Mouse (Mus musculus): Measurements from ENCODE around the gene Zfp992. TPM values are rescaled to one million over a fixed set of nuclear protein-coding genes. Genes with fewer than 3 reads are reported as not detected.
"Not testable (repeated sequence)": the region's sequence is repeated elsewhere in the genome, so short reads cannot be mapped to it uniquely, and the experiment has no call there.

The Zfp992 gene
- polyA plus RNA-seq, 1 experiment from 2014 or later: 2.7 TPM

- no peak overlapping the region for H3K27ac ChIP-seq (ENCODE audit: low read depth, low read length)
- H3K9me3 ChIP-seq (ENCODE audit: control insufficient read depth, low read length): peaks cover 51% of the 10 kb centered on the region
- no peak overlapping the region for H3K4me3 ChIP-seq (ENCODE audit: low read length)
- no peak overlapping the region for H3K4me2 ChIP-seq (ENCODE audit: low read length)
- H3K4me1 ChIP-seq (ENCODE audit: control insufficient read depth, insufficient read depth, low read depth, low read length): no peaks in the 10 kb centered on the region
- no peak overlapping the region for H3K9ac ChIP-seq (ENCODE audit: low read depth, low read length)
- no peaks in the 10 kb centered on the region for H3K27me3 ChIP-seq (replicated peaks; ENCODE audit: control insufficient read depth, insufficient read depth, low read length)
- no peak; the same call in 1 of the 2 replicates for ATAC-seq
- no peaks in the 10 kb centered on the region for H3K36me3 ChIP-seq (ENCODE audit: control insufficient read depth, insufficient read depth, low read length)
- 73% methylated on average over 4 of the region's 4 CpGs for WGBS
These were observed 46.2 kb downstream of the Zfp992 start for GRCm38 (mm10) chr4:146494980-146495379.

GRCm38 (mm10) chr4:146497695-146498275 lies 49.0 kb downstream of the Zfp992 start:
- H3K9me3 ChIP-seq (ENCODE audit: control insufficient read depth, low read length): peaks cover 41% of the 10 kb centered on the region
- H3K4me1 ChIP-seq (ENCODE audit: control insufficient read depth, insufficient read depth, low read depth, low read length); H3K27ac ChIP-seq (ENCODE audit: low read depth, low read length); ATAC-seq; H3K27me3 ChIP-seq (replicated peaks; ENCODE audit: control insufficient read depth, insufficient read depth, low read length); H3K4me2 ChIP-seq (ENCODE audit: low read length); H3K9ac ChIP-seq (ENCODE audit: low read depth, low read length); H3K36me3 ChIP-seq (ENCODE audit: control insufficient read depth, insufficient read depth, low read length); H3K4me3 ChIP-seq (ENCODE audit: low read length): not testable (repeated sequence)
- WGBS: 85% methylated on average over 9 of the region's 9 CpGs

GRCm38 (mm10) chr4:146501727-146502126 lies 52.9 kb downstream of the Zfp992 start, which contains the start of gene Zfp981:
Gene Zfp981, plus strand, starts transcription at chr4:146502027.
- not testable (repeated sequence) for H3K27me3 ChIP-seq (replicated peaks; ENCODE audit: control insufficient read depth, insufficient read depth, low read length); H3K9ac ChIP-seq (ENCODE audit: low read depth, low read length); H3K4me3 ChIP-seq (ENCODE audit: low read length); ATAC-seq; H3K27ac ChIP-seq (ENCODE audit: low read depth, low read length); H3K36me3 ChIP-seq (ENCODE audit: control insufficient read depth, insufficient read depth, low read length); H3K4me2 ChIP-seq (ENCODE audit: low read length); H3K4me1 ChIP-seq (ENCODE audit: control insufficient read depth, insufficient read depth, low read depth, low read length)
- peaks cover 24% of the 10 kb centered on the region for H3K9me3 ChIP-seq (ENCODE audit: control insufficient read depth, low read length)
- WGBS: 83% methylated on average over 4 of the region's 4 CpGs

- H3K36me3 ChIP-seq (ENCODE audit: control insufficient read depth, insufficient read depth, low read length); H3K27me3 ChIP-seq (replicated peaks; ENCODE audit: control insufficient read depth, insufficient read depth, low read length); H3K4me3 ChIP-seq (ENCODE audit: low read length); H3K9ac ChIP-seq (ENCODE audit: low read depth, low read length); H3K4me2 ChIP-seq (ENCODE audit: low read length); H3K4me1 ChIP-seq (ENCODE audit: control insufficient read depth, insufficient read depth, low read depth, low read length); H3K27ac ChIP-seq (ENCODE audit: low read depth, low read length); ATAC-seq: not testable (repeated sequence)
- H3K9me3 ChIP-seq (ENCODE audit: control insufficient read depth, low read length): peaks cover 12% of the 10 kb centered on the region
- WGBS: 93% methylated on average over 14 of the region's 24 CpGs
These were observed 60.2 kb downstream of the Zfp992 start for GRCm38 (mm10) chr4:146509029-146509428.

GRCm38 (mm10) chr4:146511871-146512270 lies 63.0 kb downstream of the Zfp992 start:
- H3K4me2 ChIP-seq (ENCODE audit: low read length); H3K9ac ChIP-seq (ENCODE audit: low read depth, low read length); H3K27ac ChIP-seq (ENCODE audit: low read depth, low read length); ATAC-seq; H3K36me3 ChIP-seq (ENCODE audit: control insufficient read depth, insufficient read depth, low read length); H3K4me1 ChIP-seq (ENCODE audit: control insufficient read depth, insufficient read depth, low read depth, low read length); H3K4me3 ChIP-seq (ENCODE audit: low read length); H3K27me3 ChIP-seq (replicated peaks; ENCODE audit: control insufficient read depth, insufficient read depth, low read length): not testable (repeated sequence)
- peaks cover 27% of the 10 kb centered on the region for H3K9me3 ChIP-seq (ENCODE audit: control insufficient read depth, low read length)

GRCm38 (mm10) chr4:146516474-146516873 lies 67.7 kb downstream of the Zfp992 start:
- H3K27ac ChIP-seq (ENCODE audit: low read depth, low read length): no peak overlapping the region
- H3K27me3 ChIP-seq (replicated peaks; ENCODE audit: control insufficient read depth, insufficient read depth, low read length): no peaks in the 10 kb centered on the region
- 63% methylated on average over 1 of the region's 1 CpGs for WGBS
- ATAC-seq: no peak
- H3K4me1 ChIP-seq (ENCODE audit: control insufficient read depth, insufficient read depth, low read depth, low read length): no peaks in the 10 kb centered on the region
- no peak overlapping the region for H3K4me3 ChIP-seq (ENCODE audit: low read length)
- H3K36me3 ChIP-seq (ENCODE audit: control insufficient read depth, insufficient read depth, low read length): no peaks in the 10 kb centered on the region
- H3K4me2 ChIP-seq (ENCODE audit: low read length): no peak overlapping the region
- no peak overlapping the region for H3K9ac ChIP-seq (ENCODE audit: low read depth, low read length)
- peaks cover 51% of the 10 kb centered on the region for H3K9me3 ChIP-seq (ENCODE audit: control insufficient read depth, low read length)

- not testable (repeated sequence) for H3K4me2 ChIP-seq (ENCODE audit: low read length); H3K27ac ChIP-seq (ENCODE audit: low read depth, low read length); H3K4me1 ChIP-seq (ENCODE audit: control insufficient read depth, insufficient read depth, low read depth, low read length); H3K36me3 ChIP-seq (ENCODE audit: control insufficient read depth, insufficient read depth, low read length); H3K4me3 ChIP-seq (ENCODE audit: low read length); ATAC-seq; H3K27me3 ChIP-seq (replicated peaks; ENCODE audit: control insufficient read depth, insufficient read depth, low read length); H3K9ac ChIP-seq (ENCODE audit: low read depth, low read length)
- H3K9me3 ChIP-seq (ENCODE audit: control insufficient read depth, low read length): peaks cover 53% of the 10 kb centered on the region
- 73% methylated on average over 2 of the region's 2 CpGs for WGBS
These were observed 68.3 kb downstream of the Zfp992 start for GRCm38 (mm10) chr4:146517150-146517549.

Other genes starting within 250 kb of the Zfp992 start
- gene Zfp981, start 53.0 kb downstream of the Zfp992 start, polyA plus RNA-seq (2015; fragmentation: Nextera tagmentation; extraction: Ambion mirVana): 0.20 and 0.39 TPM in 2 replicates
- 2.3 and 2.9 TPM in 2 replicates for gene Zfp993, start 161.9 kb downstream of the Zfp992 start, polyA plus RNA-seq (2015; fragmentation: Nextera tagmentation; extraction: Ambion mirVana)

Data from hindbrain, embryonic 16.5 days (tissue).